Mouse (Mus musculus) stomach, postnatal 0 days (tissue): ENCODE measurements at regions not wholly inside any gene's neighbourhood (a gene's known extent, or its start where the extent isn't known, plus 50 kb on each side); places are given as distances from the start of the nearest gene placed in this dataset.

Source experiments
- CTCF ChIP-seq: IDR thresholded peaks from 2 replicates; pipeline ENCODE4 v1.5.1; 2016; ENCODE audit warnings: antibody characterized with exemption, low read depth, mild to moderate bottlenecking, moderate library complexity
- EP300 ChIP-seq: optimal IDR thresholded peaks from 2 replicates; pipeline ENCODE3; 2016; ENCODE audit warnings: antibody characterized with exemption

DNA sequence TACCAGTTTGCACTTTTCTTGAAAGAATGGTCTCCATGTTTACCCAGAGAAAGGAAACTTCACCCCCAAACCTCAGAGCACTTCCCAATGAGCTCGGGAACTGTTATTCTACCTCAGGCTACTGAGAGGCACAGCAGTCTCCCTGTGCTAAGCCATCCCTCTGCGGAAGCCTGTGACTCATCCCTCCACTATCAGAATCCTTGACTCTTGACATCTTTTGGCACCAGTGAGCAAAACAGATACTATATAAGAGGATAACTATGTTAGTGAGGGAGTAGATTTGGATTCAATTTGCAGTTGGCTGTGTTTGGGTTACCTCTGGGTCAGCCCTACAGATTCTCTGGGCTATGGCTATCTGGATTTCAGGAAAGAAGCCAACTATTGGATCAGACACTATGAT, 130.1 kb downstream of the Ttc8 start:
- TF ChIP-seq CTCF (no peak), EP300 (no peak)
